Mouse (Mus musculus) retina, adult 2 months (tissue): ENCODE measurements around the gene Slc4a1ap.
"Not testable (repeated sequence)": the region's sequence is repeated elsewhere in the genome, so short reads cannot be mapped to it uniquely, and the experiment has no call there.

Source experiments
- DNase-seq: peaks from one replicate; pipeline ENCODE4 v3.0.0-alpha.2; 2012; ENCODE audit warnings: low read depth, low spot score

Gene Slc4a1ap

DNA sequence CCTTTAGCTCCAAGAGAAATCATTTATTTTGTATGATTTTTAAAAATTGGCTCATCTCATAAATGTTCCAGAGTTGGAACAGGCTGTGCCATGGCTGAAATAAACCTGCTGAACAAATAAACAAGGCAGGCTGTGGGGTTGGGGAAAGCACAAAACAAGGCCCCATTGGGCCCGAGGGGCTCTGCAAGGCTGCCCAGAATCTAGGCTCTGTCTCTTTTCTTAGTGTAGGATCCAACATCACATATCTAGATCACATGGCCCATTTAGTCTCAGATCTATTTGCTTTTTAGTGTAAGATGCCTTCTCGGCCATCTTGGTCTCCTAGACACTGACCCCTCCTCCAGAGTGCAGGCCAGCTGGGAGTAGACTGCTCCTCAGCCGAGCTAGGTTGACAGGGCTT lies 39.7 kb downstream of the Slc4a1ap start:
- DNase-seq = no peak

DNA sequence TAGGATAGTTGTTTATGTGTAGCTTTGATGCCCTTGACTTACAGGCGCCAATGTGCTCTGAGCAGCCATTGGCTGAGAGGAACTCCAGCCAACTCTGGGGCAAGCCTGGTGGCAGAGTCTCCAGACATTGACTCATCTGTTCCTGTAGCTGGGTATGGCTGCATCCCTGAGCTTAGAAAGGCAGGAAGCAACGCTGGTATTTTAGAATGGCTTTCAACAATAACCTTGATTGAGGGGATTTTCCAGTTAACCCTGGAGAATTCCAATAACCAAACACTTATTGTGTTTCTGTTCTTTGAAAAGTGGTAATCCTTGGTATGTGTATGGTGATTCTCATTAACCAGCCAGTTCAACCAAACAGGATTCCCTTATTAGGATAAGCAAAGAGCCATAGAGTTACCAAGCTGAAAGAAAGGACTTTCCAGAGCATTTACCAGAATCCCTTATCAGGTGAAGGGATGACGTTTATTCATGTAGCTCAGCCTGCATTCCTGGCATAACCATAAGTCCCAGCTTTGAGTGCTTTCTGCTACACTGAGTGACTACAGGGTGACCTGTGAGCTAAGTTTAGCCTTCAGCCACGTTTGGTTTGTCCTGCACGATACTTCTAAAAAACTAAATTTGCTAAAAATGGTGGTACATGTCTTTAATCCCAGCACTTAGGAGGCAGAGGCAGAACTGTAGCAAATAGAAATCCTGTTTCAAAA lies 41.3 kb downstream of the Slc4a1ap start:
- no peak for DNase-seq

DNA sequence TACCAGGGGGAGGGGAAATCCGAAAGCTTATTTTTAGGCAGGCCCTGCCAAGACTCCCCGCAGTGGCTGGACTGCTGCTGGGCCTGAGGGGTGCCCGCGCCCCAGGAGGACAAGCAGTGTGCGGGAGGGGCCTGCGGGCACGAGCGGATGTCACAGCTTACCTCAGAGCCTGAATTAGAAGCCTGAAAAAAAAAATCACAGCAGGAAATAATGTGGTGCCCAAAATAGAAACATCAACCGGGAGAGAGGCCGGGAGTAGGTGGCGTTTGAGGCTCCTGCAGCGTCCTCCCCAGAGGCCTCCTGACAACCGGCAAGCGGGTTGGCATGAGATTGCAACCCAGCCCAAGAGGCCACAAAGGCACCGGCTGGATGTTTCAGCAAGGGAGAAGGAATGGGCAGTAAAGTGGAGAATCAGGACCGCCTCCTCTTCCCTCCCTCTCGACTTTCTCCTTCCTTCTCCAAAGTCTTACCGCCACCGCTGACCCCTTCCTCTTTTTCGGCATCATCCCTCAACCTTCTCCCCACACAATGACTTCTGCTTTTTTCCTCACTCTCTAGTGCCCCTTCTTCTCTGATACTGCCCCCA lies 44.3 kb downstream of the Slc4a1ap start:
- peak; percentile 34 for DNase-seq

DNA sequence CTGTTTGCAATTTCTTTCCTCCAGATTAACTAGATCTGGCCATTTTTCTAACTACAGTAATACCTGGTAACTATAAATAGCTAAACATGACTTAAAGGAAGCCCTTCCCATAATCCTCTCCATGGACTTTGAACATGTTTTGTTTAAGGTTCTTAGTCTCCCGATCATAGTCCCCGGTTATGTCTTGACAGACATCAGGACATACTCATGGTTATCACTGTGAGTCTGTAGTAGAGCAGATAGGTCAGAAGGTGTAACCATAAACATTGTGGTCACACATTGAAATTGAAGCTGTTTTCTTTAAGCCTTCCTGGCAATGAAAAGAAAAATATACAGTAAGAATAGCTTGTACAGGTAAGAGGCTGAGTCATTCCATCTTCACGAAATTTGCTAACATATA lies 46.9 kb downstream of the Slc4a1ap start:
- DNase-seq = no peak

DNA sequence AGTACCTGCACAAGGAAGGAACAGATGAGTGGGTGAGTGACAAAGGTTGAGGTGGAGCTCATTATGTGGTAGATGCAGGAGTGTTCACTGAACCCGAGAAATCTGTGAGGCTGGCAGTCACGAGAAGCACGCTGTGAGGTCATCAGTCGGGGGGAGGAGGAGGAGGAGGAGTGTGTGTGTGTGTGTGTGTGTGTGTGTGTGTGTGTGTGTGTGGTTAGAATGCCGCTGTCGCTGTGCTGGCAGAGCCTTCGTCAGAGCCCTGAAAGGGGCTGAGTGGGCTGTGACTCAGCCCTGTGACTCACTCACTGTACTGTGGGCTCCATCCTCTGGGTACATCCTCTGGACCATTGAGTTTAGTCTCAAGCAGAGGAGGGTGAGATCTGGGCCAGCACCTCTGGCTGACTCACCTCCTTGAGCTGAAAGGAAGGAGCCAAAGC lies 49.8 kb downstream of the Slc4a1ap start:
- no peak for DNase-seq

DNA sequence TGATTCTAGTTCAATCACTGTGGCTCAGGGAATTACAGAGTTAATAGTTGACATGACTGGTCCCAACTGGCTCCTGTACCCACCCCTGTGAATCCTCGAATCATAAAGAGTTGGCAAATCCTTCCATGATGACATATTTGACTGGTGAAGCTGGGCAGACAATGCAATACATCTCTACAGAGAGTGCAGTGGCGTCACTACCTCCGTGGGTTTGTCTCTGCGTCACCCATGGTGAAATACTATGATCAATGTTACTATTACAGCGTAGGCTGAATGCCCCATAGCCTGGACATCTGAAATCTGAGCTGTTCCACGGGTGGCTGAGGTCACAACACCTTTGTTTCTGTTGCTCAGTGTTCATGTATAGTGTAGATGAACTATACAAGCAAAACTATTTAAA lies 54.5 kb downstream of the Slc4a1ap start:
- DNase-seq = no peak

DNA sequence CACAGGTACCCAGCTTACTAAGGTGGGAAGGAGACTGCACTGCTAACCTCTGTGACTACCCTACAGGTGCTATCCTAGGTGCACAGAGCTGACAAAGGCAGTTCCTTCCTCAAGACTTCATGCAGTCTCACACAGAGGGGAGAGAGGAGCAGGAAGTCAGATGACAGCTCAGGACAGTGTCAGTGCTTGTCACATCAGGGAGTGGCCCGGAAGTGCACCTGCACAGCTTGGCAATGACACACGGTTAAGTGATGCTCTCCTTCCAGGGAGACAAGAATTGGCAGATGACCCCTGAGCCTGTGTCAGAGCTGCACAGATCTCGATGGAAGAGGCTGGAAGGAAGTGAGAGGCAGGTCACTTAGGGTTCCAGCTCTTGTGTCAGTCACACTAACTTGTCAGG lies 55.1 kb downstream of the Slc4a1ap start:
- no peak for DNase-seq

DNA sequence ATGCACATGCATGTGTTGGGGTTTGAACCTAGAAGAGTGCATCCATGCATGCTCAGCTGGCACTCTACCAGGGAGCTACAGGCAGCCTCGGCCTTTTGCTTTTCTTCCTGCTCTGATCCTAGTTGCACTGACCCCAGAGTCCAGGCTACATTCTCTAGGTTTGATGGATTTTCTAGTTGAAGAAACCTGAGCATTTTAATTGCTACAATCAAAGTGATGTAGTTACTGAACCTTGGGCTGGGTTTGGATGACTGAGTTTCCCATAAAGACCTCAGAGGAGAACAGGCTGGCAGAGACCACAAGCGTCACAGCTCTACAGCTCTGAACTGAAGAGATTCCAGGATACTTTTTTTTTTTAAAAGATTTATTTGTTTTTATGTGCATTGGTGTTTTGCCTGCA lies 56.5 kb downstream of the Slc4a1ap start:
- DNase-seq = no peak

DNA sequence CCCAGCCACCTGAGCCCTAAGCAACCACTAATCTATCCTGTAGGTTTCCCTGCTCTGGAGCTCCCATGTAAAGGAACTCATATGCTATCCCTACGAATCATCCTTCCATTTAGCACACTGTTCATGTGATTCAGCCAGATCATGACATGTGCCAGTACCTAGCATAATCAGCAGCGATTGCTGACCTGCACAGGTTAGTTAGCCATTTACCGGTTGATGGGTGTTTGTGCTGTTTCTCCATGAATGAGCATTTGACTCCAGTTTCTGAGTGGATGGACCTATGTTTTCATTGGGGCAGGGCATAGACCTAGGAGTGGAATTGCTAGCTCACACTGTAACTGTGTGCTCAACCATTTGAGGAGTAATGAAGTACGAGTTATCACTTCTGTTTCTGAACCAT lies 58.7 kb downstream of the Slc4a1ap start:
- DNase-seq = no peak

DNA sequence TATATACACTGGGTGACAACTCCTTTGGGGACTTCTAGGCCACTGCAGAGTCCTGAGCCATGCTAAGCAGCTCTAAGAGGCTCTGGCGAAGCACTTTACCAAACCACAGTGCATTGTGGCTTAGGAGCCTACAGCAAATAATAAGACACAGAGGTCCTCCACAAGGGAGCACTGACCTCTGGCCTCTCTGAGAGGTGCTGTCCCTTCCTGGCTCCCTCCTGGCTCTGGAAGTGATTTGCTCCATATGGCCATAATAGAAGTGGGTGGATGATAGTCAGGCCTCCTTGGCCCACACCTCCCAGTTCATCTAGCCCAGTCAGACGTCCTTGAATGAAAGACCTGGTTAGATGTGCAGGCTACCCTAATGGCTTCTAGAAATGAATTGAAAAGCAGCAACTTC lies 61.2 kb downstream of the Slc4a1ap start:
- DNase-seq = no peak

DNA sequence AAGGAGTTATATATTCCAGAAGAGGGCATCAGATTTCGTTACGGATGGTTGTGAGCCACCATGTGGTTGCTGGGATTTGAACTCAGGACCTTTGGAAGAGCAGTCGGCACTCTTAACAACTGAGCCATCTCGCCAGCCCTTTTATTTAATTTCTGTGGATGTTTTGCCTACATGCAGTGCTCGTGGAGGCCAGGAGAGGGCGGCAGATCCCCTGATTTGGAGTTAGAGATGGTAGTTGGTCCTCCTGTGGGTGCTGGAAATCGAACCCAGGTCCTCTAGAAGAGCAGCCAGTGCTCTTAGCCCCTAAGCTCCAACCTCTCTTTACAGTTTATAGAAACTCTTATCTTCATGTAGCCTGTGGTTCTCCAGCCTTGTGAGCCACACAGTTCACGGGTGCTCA lies 61.9 kb downstream of the Slc4a1ap start:
- not testable (repeated sequence) for DNase-seq

DNA sequence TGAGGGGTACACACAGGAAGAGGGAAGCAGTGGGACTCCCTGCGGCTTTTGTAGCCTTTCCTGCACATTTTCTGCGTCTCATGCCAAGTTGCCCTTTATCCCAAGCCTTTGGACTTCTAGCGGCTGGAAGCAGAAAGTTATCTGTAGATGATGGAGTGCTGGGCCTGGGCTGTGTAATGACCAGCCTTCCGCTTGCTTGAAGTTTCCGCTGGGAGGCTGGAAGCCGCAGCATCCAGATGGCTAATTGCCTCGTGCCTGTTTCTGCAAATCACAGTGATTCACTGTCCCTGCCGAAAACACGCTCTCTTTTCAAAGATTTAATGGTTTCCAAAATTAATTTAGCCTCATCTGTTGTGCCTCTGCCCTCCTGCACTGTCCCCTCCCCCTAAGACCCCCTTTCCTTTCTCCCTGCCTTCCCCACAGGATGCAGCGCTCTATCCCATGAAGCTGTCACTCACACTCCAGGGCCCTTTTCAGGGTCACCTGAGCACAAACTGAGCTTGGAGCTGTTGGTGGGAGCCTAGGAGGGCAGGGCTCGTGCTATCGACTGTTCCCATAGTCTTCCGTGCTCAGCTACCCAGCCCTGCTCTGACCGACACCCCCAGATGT lies 63.0 kb downstream of the Slc4a1ap start:
- no peak for DNase-seq

DNA sequence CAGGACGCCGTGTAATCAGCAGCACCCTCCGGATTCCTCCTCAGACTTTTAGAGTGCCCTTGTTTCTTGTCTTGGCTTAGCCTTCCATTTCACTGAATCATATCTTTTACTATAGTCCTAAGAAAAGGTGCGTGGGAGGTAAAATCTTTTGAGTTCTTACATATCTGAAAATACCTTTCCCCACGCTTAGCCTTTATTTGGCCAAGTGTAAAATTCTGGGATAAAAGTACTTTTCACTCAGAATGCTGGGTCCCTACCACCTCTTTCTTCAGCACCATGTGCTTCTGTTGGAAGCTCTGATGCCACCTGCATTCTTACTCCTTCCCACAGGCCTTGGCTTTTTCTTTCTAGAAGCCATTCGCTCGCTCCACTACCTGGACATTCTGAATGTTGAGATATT lies 64.3 kb downstream of the Slc4a1ap start:
- no peak for DNase-seq

DNA sequence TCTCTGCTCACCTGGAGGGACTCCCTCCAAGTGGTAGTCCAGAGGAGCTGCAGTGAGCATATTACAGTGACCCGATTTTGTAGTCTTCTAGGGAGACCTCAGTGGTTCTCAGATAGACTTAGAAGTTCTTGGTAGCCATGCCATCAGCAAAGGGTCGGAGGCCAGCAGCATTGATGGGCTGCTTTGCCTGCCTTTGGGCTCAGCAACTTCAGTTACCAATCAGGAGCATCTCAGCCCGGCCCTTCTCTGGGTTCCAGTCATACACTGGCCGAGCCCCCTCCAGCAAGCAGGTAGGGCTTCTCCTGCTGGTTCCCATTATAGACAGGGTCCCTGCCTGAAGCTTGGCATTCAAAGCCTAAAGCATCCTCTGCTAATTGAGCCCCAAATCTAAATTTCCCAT lies 69.1 kb downstream of the Slc4a1ap start:
- no peak for DNase-seq

DNA sequence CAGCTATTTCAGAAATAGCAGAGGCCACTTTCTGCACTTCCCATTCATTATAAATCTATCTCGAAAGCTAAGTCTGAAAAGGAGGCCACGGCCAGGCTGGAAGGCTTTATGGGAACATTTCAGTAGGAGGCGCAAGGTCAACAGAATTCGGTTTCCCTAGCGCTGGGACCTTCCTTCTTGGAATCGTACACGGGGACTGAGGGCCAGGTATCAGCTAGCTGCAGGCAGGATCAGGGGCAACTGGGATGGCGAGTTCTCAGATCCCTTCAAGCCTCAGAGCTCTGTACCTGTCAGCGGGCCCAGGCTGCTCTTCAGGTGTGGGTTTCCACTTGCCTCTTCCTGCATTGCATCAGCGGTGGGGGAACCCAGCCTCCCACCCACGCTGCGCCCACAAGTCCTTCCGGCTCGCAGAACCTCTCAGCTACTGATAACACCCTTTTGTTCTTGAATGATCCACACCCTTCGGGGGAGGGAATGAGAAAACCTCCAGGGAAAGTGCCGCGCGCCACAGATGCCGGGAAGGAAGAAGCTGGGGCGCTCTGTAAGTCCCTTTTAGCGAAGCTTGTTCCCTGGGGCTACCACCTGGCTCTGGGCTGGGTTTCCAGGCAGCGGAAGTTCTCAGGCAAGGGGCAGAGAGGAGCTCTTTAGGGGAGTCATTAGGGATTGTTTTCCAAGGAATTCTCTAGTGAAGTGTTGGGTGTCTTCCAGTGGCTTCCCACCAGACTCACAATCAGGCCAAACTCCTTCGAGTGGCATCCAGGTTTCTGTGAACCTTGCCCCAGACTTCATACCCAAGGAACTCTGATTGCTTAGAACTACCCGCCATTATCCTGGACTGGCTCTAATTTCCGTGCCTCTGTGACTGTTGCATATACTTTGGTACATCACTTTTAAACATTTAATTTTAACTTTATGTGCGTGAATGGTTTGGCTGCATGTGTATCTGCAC lies 70.0 kb downstream of the Slc4a1ap start, which contains the start of gene Mrpl33:
Gene Mrpl33 (plus strand): TSS at position 455 of the 949 bp plus-strand sequence.
- no peak for DNase-seq

DNA sequence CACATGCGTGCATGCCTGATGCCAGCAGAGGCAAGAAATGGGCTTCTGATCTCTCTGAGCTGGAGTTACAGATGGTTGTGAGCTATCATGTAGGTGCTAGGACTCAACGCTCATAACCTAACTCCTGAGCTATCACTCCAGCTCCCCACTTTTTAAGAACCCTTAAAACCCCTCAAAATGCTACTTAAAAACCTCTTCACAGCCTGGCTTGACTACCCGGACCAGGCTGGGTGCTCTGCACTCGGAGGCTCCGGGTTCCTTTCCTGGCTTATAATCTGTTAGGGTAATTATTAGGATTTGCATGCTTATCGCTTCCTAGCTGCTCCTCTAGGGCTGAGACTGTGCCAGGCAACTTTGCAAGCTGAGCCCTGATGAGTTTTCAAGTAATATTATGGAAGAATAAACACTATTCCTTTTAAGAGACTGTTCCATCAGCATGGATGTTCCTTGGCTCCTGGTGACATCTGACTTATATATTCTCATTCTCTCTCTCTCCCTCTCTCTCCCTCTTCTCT lies 70.7 kb downstream of the Slc4a1ap start:
- no peak for DNase-seq

DNA sequence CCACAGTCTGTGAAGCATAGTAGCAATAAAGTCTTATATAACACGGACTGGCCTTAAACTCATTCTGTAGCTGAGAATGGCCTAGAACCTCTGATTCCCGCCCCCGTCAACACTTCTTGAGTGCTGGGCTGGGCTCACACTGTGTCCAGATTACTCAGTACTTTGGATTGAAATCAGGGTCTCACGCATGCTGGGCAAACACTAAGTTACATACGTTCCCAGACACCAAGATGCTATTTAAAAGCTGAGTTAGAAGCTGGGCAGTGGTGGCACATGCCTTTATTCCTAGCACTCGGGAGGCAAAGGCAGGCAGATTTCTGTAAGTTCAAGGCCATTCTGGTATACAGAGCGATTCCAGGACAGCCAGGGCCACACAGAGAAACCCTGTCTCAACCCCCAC lies 71.3 kb downstream of the Slc4a1ap start:
- no peak for DNase-seq

DNA sequence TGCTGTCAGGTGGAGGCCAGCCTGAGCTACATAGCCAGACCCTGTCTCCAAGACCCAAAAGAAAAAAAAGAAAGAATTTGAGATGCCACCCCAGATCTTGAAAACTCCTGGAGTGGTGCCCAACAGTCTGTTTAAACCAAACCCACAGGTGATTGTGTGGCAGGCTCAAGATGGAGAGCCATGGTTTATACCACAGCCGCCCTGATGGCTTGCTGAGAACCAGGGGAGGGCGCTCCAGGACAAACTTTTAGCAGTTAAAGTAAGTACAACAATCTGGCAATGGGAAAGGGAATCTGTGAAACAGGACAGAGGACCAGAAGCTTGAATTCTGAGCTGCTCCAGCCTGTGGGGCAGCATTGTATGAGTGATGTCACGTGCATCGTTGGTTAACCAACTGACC lies 71.8 kb downstream of the Slc4a1ap start:
- DNase-seq = no peak

DNA sequence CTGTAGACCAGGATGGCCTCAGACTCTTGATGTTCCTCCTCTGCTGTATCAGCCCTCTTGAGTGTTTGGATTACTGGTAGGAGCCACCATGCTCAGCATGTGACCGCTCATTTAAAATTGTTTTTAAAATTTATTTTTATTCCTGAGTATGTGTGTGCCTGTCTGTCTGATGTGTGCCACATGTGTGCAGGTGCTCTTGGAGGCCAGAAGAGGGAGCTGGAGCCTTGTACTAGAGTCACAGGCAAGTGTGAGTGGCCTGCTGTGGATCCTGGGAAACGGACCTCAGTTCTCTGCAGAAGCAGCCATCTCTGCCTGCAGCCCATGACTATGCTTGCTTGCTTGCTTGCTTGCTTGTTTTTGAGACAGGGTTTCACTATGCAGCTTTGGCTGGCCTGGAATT lies 72.4 kb downstream of the Slc4a1ap start:
- no peak for DNase-seq

DNA sequence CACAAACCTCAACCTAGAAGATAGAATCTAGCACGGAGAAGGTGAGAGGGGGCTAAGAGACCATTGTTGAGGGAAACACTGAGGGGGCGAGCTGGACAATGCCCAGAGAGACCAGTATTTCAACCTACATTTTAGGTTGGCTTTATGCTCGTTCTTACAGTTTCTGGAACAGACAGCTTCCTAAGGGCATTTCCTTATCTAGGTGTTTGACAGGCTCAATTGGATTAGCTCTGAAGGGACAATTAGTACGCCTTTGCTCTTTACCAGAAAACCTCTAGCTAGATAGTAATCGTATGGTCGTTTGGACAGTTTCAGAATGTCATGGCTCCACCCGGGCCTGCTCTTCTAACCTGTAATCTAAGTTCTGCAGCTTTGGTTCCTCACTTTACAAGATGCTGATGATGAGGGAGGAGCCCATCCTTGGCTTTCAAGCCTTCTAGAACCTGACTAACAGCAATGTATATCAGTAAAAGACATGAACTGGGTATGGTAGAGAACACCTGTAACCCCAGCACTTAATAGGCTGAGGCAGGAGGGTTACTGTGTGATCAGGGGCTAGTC lies 74.4 kb downstream of the Slc4a1ap start:
- DNase-seq = no peak

DNA sequence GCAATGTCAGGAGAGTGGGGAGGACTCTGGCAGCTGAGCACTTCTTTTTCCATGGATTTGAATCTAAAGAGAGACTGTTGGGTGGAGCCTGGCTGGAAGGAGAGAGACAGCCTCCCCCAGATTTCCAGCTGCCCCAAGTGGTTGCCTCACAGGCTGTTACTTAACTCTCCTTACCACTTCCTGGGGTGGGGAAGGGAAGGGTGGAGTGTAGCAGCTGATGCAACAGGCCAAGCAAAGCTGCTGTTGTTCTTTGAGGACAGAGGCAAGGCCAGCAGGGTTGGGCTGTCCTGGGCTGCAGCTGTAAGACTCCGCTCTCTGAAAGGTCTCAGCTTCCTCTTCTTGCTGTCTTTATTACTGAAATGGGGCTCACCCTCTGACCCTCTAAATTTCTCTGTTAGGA lies 75.6 kb downstream of the Slc4a1ap start:
- no peak for DNase-seq
